Mouse (Mus musculus): ENCODE measurements at regions not wholly inside any gene's neighbourhood (a gene's known extent, or its start where the extent isn't known, plus 50 kb on each side); places are given as distances from the start of the nearest gene placed in this dataset.

- ATAC-seq = peak; percentile 55
- no peak overlapping the region for H3K9ac ChIP-seq (ENCODE audit: low read depth, low read length)
- H3K4me3 ChIP-seq (ENCODE audit: low read length) = no peak overlapping the region
- 79% methylated on average over 6 of the region's 6 CpGs for WGBS
- no peaks in the 10 kb centered on the region for H3K9me3 ChIP-seq (ENCODE audit: control insufficient read depth, low read length)
- H3K36me3 ChIP-seq (ENCODE audit: control insufficient read depth, insufficient read depth, low read length) = no peaks in the 10 kb centered on the region
- no peak overlapping the region for H3K27ac ChIP-seq (ENCODE audit: low read length)
- H3K4me1 ChIP-seq (ENCODE audit: control insufficient read depth, insufficient read depth, low read length) = peaks cover under 1% of the 10 kb centered on the region
- H3K27me3 ChIP-seq (replicated peaks; ENCODE audit: control insufficient read depth, insufficient read depth, low read length) = no peaks in the 10 kb centered on the region
- no peak overlapping the region for H3K4me2 ChIP-seq (ENCODE audit: low read depth, low read length)
Measured at GRCm38 (mm10) chr5:75248279-75248678, 96.2 kb downstream of the Pdgfra start.

GRCm38 (mm10) chr5:75249671-75250070 lies 97.6 kb downstream of the Pdgfra start:
- Histone ChIP-seq H3K9me3 (ENCODE audit: control insufficient read depth, low read length) (no peaks in the 10 kb centered on the region), H3K27ac (ENCODE audit: low read length) (no peak overlapping the region), H3K4me3 (ENCODE audit: low read length) (no peak overlapping the region), H3K4me1 (ENCODE audit: control insufficient read depth, insufficient read depth, low read length) (peaks cover 7% of the 10 kb centered on the region), H3K9ac (ENCODE audit: low read depth, low read length) (no peak overlapping the region), H3K27me3 (replicated peaks; ENCODE audit: control insufficient read depth, insufficient read depth, low read length) (no peaks in the 10 kb centered on the region), H3K4me2 (ENCODE audit: low read depth, low read length) (no peak overlapping the region), H3K36me3 (ENCODE audit: control insufficient read depth, insufficient read depth, low read length) (no peaks in the 10 kb centered on the region)
- no peak for ATAC-seq
- WGBS = 80% methylated on average over 3 of the region's 3 CpGs

- Histone ChIP-seq H3K4me2 (ENCODE audit: low read depth, low read length) (no peak overlapping the region), H3K27me3 (replicated peaks; ENCODE audit: control insufficient read depth, insufficient read depth, low read length) (no peaks in the 10 kb centered on the region), H3K4me1 (ENCODE audit: control insufficient read depth, insufficient read depth, low read length) (peaks cover 7% of the 10 kb centered on the region), H3K4me3 (ENCODE audit: low read length) (no peak overlapping the region), H3K9ac (ENCODE audit: low read depth, low read length) (no peak overlapping the region), H3K27ac (ENCODE audit: low read length) (no peak overlapping the region), H3K9me3 (ENCODE audit: control insufficient read depth, low read length) (no peaks in the 10 kb centered on the region), H3K36me3 (ENCODE audit: control insufficient read depth, insufficient read depth, low read length) (no peaks in the 10 kb centered on the region)
- ATAC-seq = 0 out of 2 replicates have a peak, but pooled peaks have one; percentile 28
- 64% methylated on average over 7 of the region's 7 CpGs for WGBS
Measured at GRCm38 (mm10) chr5:75253349-75253748, 101.3 kb downstream of the Pdgfra start.

GRCm38 (mm10) chr5:75253830-75254229 lies 101.7 kb downstream of the Pdgfra start:
- no peak overlapping the region for H3K27ac ChIP-seq (ENCODE audit: low read length)
- H3K4me3 ChIP-seq (ENCODE audit: low read length) = no peak overlapping the region
- 67% methylated on average over 5 of the region's 5 CpGs for WGBS
- no peak overlapping the region for H3K9ac ChIP-seq (ENCODE audit: low read depth, low read length)
- H3K4me2 ChIP-seq (ENCODE audit: low read depth, low read length) = no peak overlapping the region
- H3K36me3 ChIP-seq (ENCODE audit: control insufficient read depth, insufficient read depth, low read length) = no peaks in the 10 kb centered on the region
- peaks cover 7% of the 10 kb centered on the region for H3K4me1 ChIP-seq (ENCODE audit: control insufficient read depth, insufficient read depth, low read length)
- ATAC-seq = peak; percentile 68
- no peaks in the 10 kb centered on the region for H3K27me3 ChIP-seq (replicated peaks; ENCODE audit: control insufficient read depth, insufficient read depth, low read length)
- H3K9me3 ChIP-seq (ENCODE audit: control insufficient read depth, low read length) = no peaks in the 10 kb centered on the region

GRCm38 (mm10) chr5:75256186-75256585 lies 104.1 kb downstream of the Pdgfra start:
- H3K9ac ChIP-seq (ENCODE audit: low read depth, low read length) = no peak overlapping the region
- H3K27me3 ChIP-seq (replicated peaks; ENCODE audit: control insufficient read depth, insufficient read depth, low read length) = no peaks in the 10 kb centered on the region
- peaks cover 7% of the 10 kb centered on the region for H3K4me1 ChIP-seq (ENCODE audit: control insufficient read depth, insufficient read depth, low read length)
- H3K27ac ChIP-seq (ENCODE audit: low read length) = no peak overlapping the region
- no peaks in the 10 kb centered on the region for H3K36me3 ChIP-seq (ENCODE audit: control insufficient read depth, insufficient read depth, low read length)
- ATAC-seq = no peak
- no peak overlapping the region for H3K4me3 ChIP-seq (ENCODE audit: low read length)
- H3K4me2 ChIP-seq (ENCODE audit: low read depth, low read length) = no peak overlapping the region
- no peaks in the 10 kb centered on the region for H3K9me3 ChIP-seq (ENCODE audit: control insufficient read depth, low read length)
- 75% methylated on average over 4 of the region's 4 CpGs for WGBS

GRCm38 (mm10) chr5:75257067-75257466 lies 105.0 kb downstream of the Pdgfra start:
- Histone ChIP-seq H3K4me1 (ENCODE audit: control insufficient read depth, insufficient read depth, low read length) (peaks cover 7% of the 10 kb centered on the region), H3K9me3 (ENCODE audit: control insufficient read depth, low read length) (no peaks in the 10 kb centered on the region), H3K36me3 (ENCODE audit: control insufficient read depth, insufficient read depth, low read length) (no peaks in the 10 kb centered on the region), H3K27ac (ENCODE audit: low read length) (no peak overlapping the region), H3K27me3 (replicated peaks; ENCODE audit: control insufficient read depth, insufficient read depth, low read length) (no peaks in the 10 kb centered on the region), H3K4me3 (ENCODE audit: low read length) (no peak overlapping the region), H3K4me2 (ENCODE audit: low read depth, low read length) (no peak overlapping the region), H3K9ac (ENCODE audit: low read depth, low read length) (no peak overlapping the region)
- 82% methylated on average over 2 of the region's 2 CpGs for WGBS
- ATAC-seq = no peak

GRCm38 (mm10) chr5:75260247-75260646 lies 108.2 kb downstream of the Pdgfra start:
- Histone ChIP-seq H3K9ac (ENCODE audit: low read depth, low read length) (no peak overlapping the region), H3K4me3 (ENCODE audit: low read length) (no peak overlapping the region), H3K36me3 (ENCODE audit: control insufficient read depth, insufficient read depth, low read length) (no peaks in the 10 kb centered on the region), H3K27ac (ENCODE audit: low read length) (no peak overlapping the region), H3K27me3 (replicated peaks; ENCODE audit: control insufficient read depth, insufficient read depth, low read length) (no peaks in the 10 kb centered on the region), H3K4me1 (ENCODE audit: control insufficient read depth, insufficient read depth, low read length) (no peaks in the 10 kb centered on the region), H3K9me3 (ENCODE audit: control insufficient read depth, low read length) (no peaks in the 10 kb centered on the region), H3K4me2 (ENCODE audit: low read depth, low read length) (no peak overlapping the region)
- WGBS = 48% methylated on average over 10 of the region's 10 CpGs
- ATAC-seq = no peak

- no peak overlapping the region for H3K9ac ChIP-seq (ENCODE audit: low read depth, low read length)
- WGBS = 79% methylated on average over 7 of the region's 7 CpGs
- H3K27me3 ChIP-seq (replicated peaks; ENCODE audit: control insufficient read depth, insufficient read depth, low read length) = no peaks in the 10 kb centered on the region
- ATAC-seq = no peak
- no peaks in the 10 kb centered on the region for H3K4me1 ChIP-seq (ENCODE audit: control insufficient read depth, insufficient read depth, low read length)
- no peaks in the 10 kb centered on the region for H3K9me3 ChIP-seq (ENCODE audit: control insufficient read depth, low read length)
- no peak overlapping the region for H3K27ac ChIP-seq (ENCODE audit: low read length)
- H3K36me3 ChIP-seq (ENCODE audit: control insufficient read depth, insufficient read depth, low read length) = no peaks in the 10 kb centered on the region
- no peak overlapping the region for H3K4me3 ChIP-seq (ENCODE audit: low read length)
- no peak overlapping the region for H3K4me2 ChIP-seq (ENCODE audit: low read depth, low read length)
Measured at GRCm38 (mm10) chr5:75266111-75266676, 114.1 kb downstream of the Pdgfra start.

- no peaks in the 10 kb centered on the region for H3K4me1 ChIP-seq (ENCODE audit: control insufficient read depth, insufficient read depth, low read length)
- H3K4me2 ChIP-seq (ENCODE audit: low read depth, low read length) = no peak overlapping the region
- no peaks in the 10 kb centered on the region for H3K36me3 ChIP-seq (ENCODE audit: control insufficient read depth, insufficient read depth, low read length)
- no peak overlapping the region for H3K9ac ChIP-seq (ENCODE audit: low read depth, low read length)
- no peak for ATAC-seq
- H3K27me3 ChIP-seq (replicated peaks; ENCODE audit: control insufficient read depth, insufficient read depth, low read length) = no peaks in the 10 kb centered on the region
- H3K4me3 ChIP-seq (ENCODE audit: low read length) = no peak overlapping the region
- WGBS = 61% methylated on average over 4 of the region's 4 CpGs
- no peaks in the 10 kb centered on the region for H3K9me3 ChIP-seq (ENCODE audit: control insufficient read depth, low read length)
- H3K27ac ChIP-seq (ENCODE audit: low read length) = no peak overlapping the region
Measured at GRCm38 (mm10) chr5:75266871-75267270, 114.8 kb downstream of the Pdgfra start.

- H3K9me3 ChIP-seq (ENCODE audit: control insufficient read depth, low read length) = no peaks in the 10 kb centered on the region
- WGBS = 83% methylated on average over 3 of the region's 3 CpGs
- no peak overlapping the region for H3K4me2 ChIP-seq (ENCODE audit: low read depth, low read length)
- H3K9ac ChIP-seq (ENCODE audit: low read depth, low read length) = no peak overlapping the region
- ATAC-seq = no peak
- no peak overlapping the region for H3K4me3 ChIP-seq (ENCODE audit: low read length)
- H3K4me1 ChIP-seq (ENCODE audit: control insufficient read depth, insufficient read depth, low read length) = no peaks in the 10 kb centered on the region
- no peaks in the 10 kb centered on the region for H3K27me3 ChIP-seq (replicated peaks; ENCODE audit: control insufficient read depth, insufficient read depth, low read length)
- H3K27ac ChIP-seq (ENCODE audit: low read length) = no peak overlapping the region
- H3K36me3 ChIP-seq (ENCODE audit: control insufficient read depth, insufficient read depth, low read length) = no peaks in the 10 kb centered on the region
Measured at GRCm38 (mm10) chr5:75267766-75268165, 115.7 kb downstream of the Pdgfra start.

Measured in intestine, embryonic 16.5 days (tissue).